16 mouse cellular contexts compared by ENCODE assay signal in the genomic region with DNA sequence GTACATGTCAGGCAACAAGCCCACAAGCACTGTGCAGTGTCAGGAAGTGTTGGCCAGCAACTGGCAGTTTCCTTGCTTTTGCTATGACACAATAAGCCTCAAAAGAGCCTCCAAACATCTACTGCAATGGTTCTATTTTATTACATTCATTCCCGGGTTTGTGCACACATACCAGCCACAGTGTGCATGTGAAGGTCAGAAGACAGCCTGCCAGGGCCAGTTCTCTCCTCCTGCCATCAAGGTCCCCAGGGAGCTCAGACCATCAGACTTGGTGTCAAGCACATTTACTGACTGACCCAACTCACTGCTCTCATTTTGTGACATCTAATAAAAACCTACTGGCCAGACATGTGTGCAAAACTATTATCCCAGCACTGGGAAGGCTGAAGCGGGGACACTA.
DNase-seq lines count a peak whose midpoint lies in the region; ATAC-seq lines count a peak whose summit lies in the region.
"Had no signal": no experiment of that assay in that cellular context is flagged by ENCODE, and none has a peak within 500 bp of the region (broad histone marks: within the 10 kb centered on the region; RNA-seq: fewer than 3 reads in every experiment).

No protein-coding gene starts in this region.

- intact Hi-C loops in heart, postnatal 10 days (cut with DNase I) = no loop called here

- no peak for ATAC-seq in CD4-positive, CD25-positive, alpha-beta regulatory T cell, adult 4 months
- ATAC-seq: forebrain, embryonic 13.5 days; forebrain, embryonic 15.5 days; forebrain, postnatal 0 days had no signal

- DNase-seq in adrenal gland, adult 8-10 months = peak; percentile 35
- no peak for DNase-seq in adrenal gland, postnatal 4 days (ENCODE audit: low spot score in 2 of 2)
- DNase-seq in adipocyte (ENCODE audit: low spot score) = peak; percentile 29
- DNase-seq in adrenal gland, postnatal 10 days = peak; percentile 67
- peak; percentile 18 for DNase-seq in adrenal gland, postnatal 25 days
- DNase-seq in heart, postnatal 10 days = no peak
- DNase-seq in urinary bladder, adult 18-20 months (ENCODE audit: low spot score in 2 of 2) = no peak
- DNase-seq: cerebellum, adult 11-12 months; cerebellum, adult 2 months; cerebellum, adult 9-10 months; cerebellum, postnatal 10 days; cerebellum, postnatal 25 days; forebrain, postnatal 0 days had no signal

Comparison
In these comparisons a context has a peak if more than half of its experiments do, and no peak if none do; other contexts are left out.
1. DNase-seq: peak in adrenal gland, adult 8-10 months (single experiment), adipocyte (single experiment), adrenal gland, postnatal 10 days (single experiment) and adrenal gland, postnatal 25 days (single experiment); none in adrenal gland, postnatal 4 days (0 of 2), heart, postnatal 10 days (0 of 2) and urinary bladder, adult 18-20 months (0 of 2).